Mouse (Mus musculus) left cerebral cortex, postnatal 14 days (tissue): ENCODE data around the gene Defb46. TPM values are rescaled to one million over a fixed set of nuclear protein-coding genes. Genes with fewer than 3 reads are reported as not detected.

Source experiments
- DNase-seq, 2 experiments: peaks; one replicate each; pipeline ENCODE4 v3.0.0; 2021 to 2022; ENCODE audit warnings: low spot score in 2 of 2, mixed read lengths in 1 of 2
- intact Hi-C: fragments of 180-260 bp; cut with DNase I; formaldehyde crosslinking; loops from one replicate; pipeline ENCODE4 v1.15.1; 2025
- long read RNA-seq, 2 experiments: library from polyadenylated mRNA; stranded (forward); transcript quantifications; one replicate each; pipeline ENCODE4 v2.0.0; 2021
- total RNA-seq, 2 experiments: library from RNA; stranded (reverse); gene quantifications; 2 replicates each; pipeline ENCODE4 v1.2.3; 2021

The Defb46 gene
- not detected for total RNA-seq
- long read RNA-seq, experiment 1, result 0 reads
- long read RNA-seq, experiment 2, result 0 reads

- no peak for DNase-seq
- intact Hi-C loops, result no loop called here
Observed at GRCm38 (mm10) chr8:19239616-19240015, at the start of gene Defb46. TSS of gene Defb46 (plus strand) at chr8:19239916.

- no peak for DNase-seq
- intact Hi-C loops, result no loop called here
Observed at GRCm38 (mm10) chr8:19225161-19225560, 14.6 kb upstream of the Defb46 start, which contains the start of gene Defb6. TSS of gene Defb6 (plus strand) at chr8:19225478.

- intact Hi-C loops, result no loop called here
- DNase-seq, result no peak
Observed at GRCm38 (mm10) chr8:19238101-19238500, 1.6 kb upstream of the Defb46 start.

- no peak for DNase-seq
- intact Hi-C loops, result loop anchor here (5.0 kb wide), 1 partner anchor 55 kb away; no protein-coding TSS in a partner anchor
Observed at GRCm38 (mm10) chr8:19247280-19247679, 7.6 kb downstream of the Defb46 start, which contains the start of gene Defb5. TSS of gene Defb5 (plus strand) at chr8:19247580.

- intact Hi-C loops, result no loop called here
- no peak for DNase-seq
Observed at GRCm38 (mm10) chr8:19258136-19258535, 18.4 kb downstream of the Defb46 start.

GRCm38 (mm10) chr8:19259667-19260066 lies 20.0 kb downstream of the Defb46 start:
- DNase-seq, result no peak
- intact Hi-C loops, result no loop called here

Other genes starting within 250 kb of the Defb46 start
- not detected for gene Defb37, start 248.9 kb upstream of the Defb46 start, total RNA-seq
- not detected for gene Defb38, start 213.3 kb upstream of the Defb46 start, total RNA-seq
- gene Defb39, start 175.1 kb upstream of the Defb46 start, total RNA-seq, result not detected
- not detected for gene Defb12, start 125.1 kb upstream of the Defb46 start, total RNA-seq
- gene Defb34, start 116.2 kb upstream of the Defb46 start, total RNA-seq, result not detected
- gene Gm45826, start 99.1 kb upstream of the Defb46 start, total RNA-seq, result not detected
- not detected for gene Defb14, start 45.6 kb upstream of the Defb46 start, total RNA-seq
- not detected for gene Defb4, start 41.2 kb upstream of the Defb46 start, total RNA-seq
- gene Defb6, start 14.4 kb upstream of the Defb46 start, total RNA-seq, result not detected
- not detected for gene Defb5, start 7.7 kb downstream of the Defb46 start, total RNA-seq
- gene Defb3, start 53.4 kb downstream of the Defb46 start, total RNA-seq, result not detected
- gene Defb8, start 207.7 kb downstream of the Defb46 start, total RNA-seq, result not detected